Mouse (Mus musculus): ENCODE measurements around the gene Padi1.

Padi1 gene

GRCm38 (mm10) chr4:140771091-140771490 is 74.5 kb downstream of the Padi1 start:
- Histone ChIP-seq H3K9me3 (ENCODE audit: low read length) (no peaks in the 10 kb centered on the region), H3K27me3 (ENCODE audit: insufficient read depth, low read length) (peaks cover 6% of the 10 kb centered on the region; the same call in 1 of the 2 replicates), H3K36me3 (ENCODE audit: insufficient read depth, low read length) (no peaks in the 10 kb centered on the region), H3K4me1 (replicated peaks; ENCODE audit: low read depth, low read length) (peaks cover 72% of the 10 kb centered on the region), H3K4me3 (replicated peaks; ENCODE audit: low read length) (no peak overlapping the region)
- no peak for TF ChIP-seq CTCF (conservative IDR thresholded peaks at IDR 0.05; ENCODE audit: low read length)
- TF ChIP-seq NANOG (IDR thresholded peaks at IDR 0.05; ENCODE audit: borderline replicate concordance, low read length), result no peak
- TF ChIP-seq POU5F1 (IDR thresholded peaks at IDR 0.05; ENCODE audit: borderline replicate concordance, low read length), result no peak

GRCm38 (mm10) chr4:140770433-140770832 is 75.1 kb downstream of the Padi1 start:
- peaks cover 67% of the 10 kb centered on the region for H3K4me1 ChIP-seq (replicated peaks; ENCODE audit: low read depth, low read length)
- no peak for TF ChIP-seq CTCF (conservative IDR thresholded peaks at IDR 0.05; ENCODE audit: low read length)
- TF ChIP-seq NANOG (IDR thresholded peaks at IDR 0.05; ENCODE audit: borderline replicate concordance, low read length), result no peak
- no peak for TF ChIP-seq POU5F1 (IDR thresholded peaks at IDR 0.05; ENCODE audit: borderline replicate concordance, low read length)
- H3K9me3 ChIP-seq (ENCODE audit: low read length), result no peaks in the 10 kb centered on the region
- H3K36me3 ChIP-seq (ENCODE audit: insufficient read depth, low read length), result no peaks in the 10 kb centered on the region
- H3K27me3 ChIP-seq (ENCODE audit: insufficient read depth, low read length), result peaks cover 6% of the 10 kb centered on the region; the same call in 1 of the 2 replicates
- H3K4me3 ChIP-seq (replicated peaks; ENCODE audit: low read length), result 0 out of 2 replicates have a peak overlapping the region, but pooled peaks have one; percentile 13

GRCm38 (mm10) chr4:140768973-140769372 is 76.6 kb downstream of the Padi1 start:
- TF ChIP-seq CTCF (conservative IDR thresholded peaks at IDR 0.05; ENCODE audit: low read length) (no peak), NANOG (IDR thresholded peaks at IDR 0.05; ENCODE audit: borderline replicate concordance, low read length) (no peak), POU5F1 (IDR thresholded peaks at IDR 0.05; ENCODE audit: borderline replicate concordance, low read length) (no peak)
- Histone ChIP-seq H3K4me1 (replicated peaks; ENCODE audit: low read depth, low read length) (peaks cover 54% of the 10 kb centered on the region), H3K4me3 (replicated peaks; ENCODE audit: low read length) (no peak overlapping the region), H3K9me3 (ENCODE audit: low read length) (no peaks in the 10 kb centered on the region), H3K36me3 (ENCODE audit: insufficient read depth, low read length) (no peaks in the 10 kb centered on the region), H3K27me3 (ENCODE audit: insufficient read depth, low read length) (peaks cover 6% of the 10 kb centered on the region; the same call in 1 of the 2 replicates)

- H3K27me3 ChIP-seq (ENCODE audit: insufficient read depth, low read length), result peaks cover 6% of the 10 kb centered on the region; the same call in 1 of the 2 replicates
- TF ChIP-seq POU5F1 (IDR thresholded peaks at IDR 0.05; ENCODE audit: borderline replicate concordance, low read length) (no peak), NANOG (IDR thresholded peaks at IDR 0.05; ENCODE audit: borderline replicate concordance, low read length) (no peak), CTCF (conservative IDR thresholded peaks at IDR 0.05; ENCODE audit: low read length) (no peak)
- H3K4me3 ChIP-seq (replicated peaks; ENCODE audit: low read length), result no peak overlapping the region
- no peaks in the 10 kb centered on the region for H3K36me3 ChIP-seq (ENCODE audit: insufficient read depth, low read length)
- peaks cover 30% of the 10 kb centered on the region for H3K4me1 ChIP-seq (replicated peaks; ENCODE audit: low read depth, low read length)
- no peaks in the 10 kb centered on the region for H3K9me3 ChIP-seq (ENCODE audit: low read length)
Observed at GRCm38 (mm10) chr4:140765936-140766335, 79.6 kb downstream of the Padi1 start.

GRCm38 (mm10) chr4:140763158-140763557 is 82.4 kb downstream of the Padi1 start:
- H3K9me3 ChIP-seq (ENCODE audit: low read length), result no peaks in the 10 kb centered on the region
- peak; percentile 62 for TF ChIP-seq CTCF (conservative IDR thresholded peaks at IDR 0.05; ENCODE audit: low read length)
- no peak for TF ChIP-seq POU5F1 (IDR thresholded peaks at IDR 0.05; ENCODE audit: borderline replicate concordance, low read length)
- no peak overlapping the region for H3K4me3 ChIP-seq (replicated peaks; ENCODE audit: low read length)
- H3K27me3 ChIP-seq (ENCODE audit: insufficient read depth, low read length), result peaks cover 4% of the 10 kb centered on the region; the same call in 1 of the 2 replicates
- H3K4me1 ChIP-seq (replicated peaks; ENCODE audit: low read depth, low read length), result peaks cover 15% of the 10 kb centered on the region
- no peaks in the 10 kb centered on the region for H3K36me3 ChIP-seq (ENCODE audit: insufficient read depth, low read length)
